Mouse (Mus musculus): ENCODE measurements around the gene Nxt2. TPM values are rescaled to one million over a fixed set of nuclear protein-coding genes. Genes with fewer than 3 reads are reported as not detected.
"Not testable (repeated sequence)": the region's sequence is repeated elsewhere in the genome, so short reads cannot be mapped to it uniquely, and the experiment has no call there.

Gene Nxt2
- polyA plus RNA-seq, 1 experiment from 2014 or later: 14.7 TPM

DNA sequence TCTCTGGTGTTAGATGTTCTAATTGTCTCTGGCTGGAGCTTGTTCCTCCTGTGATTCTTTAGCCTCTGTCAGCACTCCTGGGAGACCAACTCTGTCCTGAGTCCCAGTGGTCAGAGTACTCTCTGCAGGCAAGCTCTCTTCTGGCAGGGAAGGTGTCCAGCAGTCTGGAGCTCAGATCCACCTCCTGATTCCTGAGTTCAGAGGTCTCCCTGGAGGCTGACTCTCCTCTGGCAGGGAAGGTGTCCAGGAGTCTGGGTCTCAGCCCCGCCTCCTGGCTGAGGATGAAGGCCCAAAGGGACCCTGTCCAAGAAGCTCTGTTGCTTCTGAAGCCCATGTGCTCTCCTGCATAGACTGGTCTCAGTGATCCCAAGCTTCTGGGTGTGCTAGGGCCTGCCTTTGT is 9.6 kb downstream of the Nxt2 start:
- WGBS: 86% methylated on average over 1 of the region's 1 CpGs
- not testable (repeated sequence) for H3K36me3 ChIP-seq; H3K27me3 ChIP-seq; H3K4me3 ChIP-seq; H3K9ac ChIP-seq; ATAC-seq (ENCODE audit: low FRiP score); H3K27ac ChIP-seq; H3K9me3 ChIP-seq; H3K4me1 ChIP-seq (replicated peaks); H3K4me2 ChIP-seq

DNA sequence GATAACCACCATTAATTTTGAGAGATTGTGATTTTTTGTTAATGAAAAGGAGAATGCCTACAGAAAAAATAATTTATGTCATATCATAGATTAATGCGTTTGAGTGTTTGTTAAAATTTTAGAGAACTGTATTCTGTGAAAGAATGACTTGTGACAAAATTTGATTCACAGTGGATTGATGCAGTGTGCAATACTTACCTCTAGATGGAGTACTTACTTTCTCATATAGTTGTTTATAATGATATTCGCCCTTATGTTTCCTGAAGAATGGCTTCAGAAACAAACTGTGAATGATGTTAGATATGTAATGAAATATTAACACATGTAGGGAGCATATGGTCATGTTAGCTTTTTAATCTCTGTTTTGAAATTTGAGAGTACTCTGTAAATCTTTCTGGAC is 10.5 kb downstream of the Nxt2 start:
- no peaks in the 10 kb centered on the region for H3K9me3 ChIP-seq
- H3K27me3 ChIP-seq: no peaks in the 10 kb centered on the region
- H3K27ac ChIP-seq: no peak overlapping the region
- H3K4me2 ChIP-seq: no peak overlapping the region
- H3K4me1 ChIP-seq (replicated peaks): no peaks in the 10 kb centered on the region
- H3K4me3 ChIP-seq: no peak overlapping the region
- WGBS: 50% methylated on average over 2 of the region's 2 CpGs
- no peak for ATAC-seq (ENCODE audit: low FRiP score)
- H3K9ac ChIP-seq: no peak overlapping the region
- no peaks in the 10 kb centered on the region for H3K36me3 ChIP-seq

DNA sequence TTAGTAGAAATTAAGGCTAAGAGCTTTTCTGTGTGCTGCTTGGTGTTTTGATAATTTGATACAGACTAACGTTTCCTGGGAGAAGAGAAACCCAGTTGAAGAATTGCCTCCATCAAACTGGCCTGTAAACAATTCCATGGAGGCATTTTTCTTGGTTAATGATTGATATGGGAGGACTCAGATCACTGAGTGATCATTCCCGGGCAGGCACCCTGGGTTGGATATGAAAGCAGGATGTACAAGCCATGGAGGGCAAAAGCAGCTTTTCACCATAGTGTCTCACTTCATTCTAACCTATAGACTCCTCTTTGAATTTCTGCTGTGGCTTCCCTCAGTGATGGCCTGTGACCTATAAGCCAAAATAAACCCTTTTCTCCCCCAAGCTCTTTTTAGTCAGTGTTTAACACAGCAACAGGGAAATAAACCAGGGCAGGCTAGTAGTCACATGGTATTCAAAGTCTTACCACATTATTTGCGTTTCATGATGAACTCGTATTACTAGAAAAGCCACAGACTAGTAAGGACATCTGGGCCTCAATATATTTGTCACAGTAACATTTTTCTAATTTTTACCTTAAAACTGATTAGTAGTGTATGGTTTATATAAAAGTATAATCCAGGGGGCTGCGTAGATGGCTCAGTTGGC is 19.2 kb downstream of the Nxt2 start:
- no peak overlapping the region for H3K27ac ChIP-seq
- WGBS: 70% methylated on average over 5 of the region's 5 CpGs

DNA sequence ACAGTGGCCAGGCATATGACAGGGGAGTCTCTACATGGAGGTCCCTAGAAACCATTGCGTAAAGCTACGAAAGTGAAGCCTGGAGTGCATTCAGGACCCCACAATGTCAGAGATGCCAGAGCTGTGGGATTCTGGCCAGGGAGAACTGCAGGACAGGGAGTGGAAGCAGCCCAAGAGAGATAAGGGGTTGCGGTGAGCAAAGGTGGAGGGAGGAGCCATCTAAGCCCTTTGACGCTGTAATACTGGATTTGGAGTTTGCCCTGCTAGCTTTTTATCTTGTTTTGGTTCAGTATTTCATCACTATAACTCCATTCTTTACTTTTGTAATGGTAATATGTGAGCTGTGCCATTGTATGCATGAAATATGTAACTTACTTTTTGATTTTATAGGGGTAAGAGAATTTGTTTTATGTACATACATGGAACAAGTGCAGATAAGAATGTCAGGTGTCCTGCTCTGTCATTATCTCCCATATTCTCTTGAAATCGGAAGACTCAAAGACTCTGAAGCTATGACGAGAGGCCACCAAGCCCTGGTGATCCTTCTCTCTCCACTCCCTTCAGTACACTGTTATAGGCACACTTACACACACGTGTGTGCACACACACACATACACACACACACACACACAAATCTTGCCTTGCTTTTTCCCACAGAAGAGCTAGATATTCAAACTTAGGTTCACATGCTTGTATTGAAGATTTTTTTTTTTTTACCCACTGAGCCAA is 23.6 kb downstream of the Nxt2 start:
- no peaks in the 10 kb centered on the region for H3K4me1 ChIP-seq (replicated peaks)

More for the DNA sequence above, 19.2 kb downstream of the Nxt2 start:
- H3K36me3 ChIP-seq: no peaks in the 10 kb centered on the region
- no peaks in the 10 kb centered on the region for H3K4me1 ChIP-seq (replicated peaks)
- H3K9me3 ChIP-seq: no peaks in the 10 kb centered on the region
- H3K4me2 ChIP-seq: no peak overlapping the region
- H3K4me3 ChIP-seq: no peak overlapping the region
- no peak overlapping the region for H3K9ac ChIP-seq
- ATAC-seq (ENCODE audit: low FRiP score): no peak
- 0 out of 2 replicates have a peak, but pooled peaks cover 2% of the 10 kb centered on the region for H3K27me3 ChIP-seq

DNA sequence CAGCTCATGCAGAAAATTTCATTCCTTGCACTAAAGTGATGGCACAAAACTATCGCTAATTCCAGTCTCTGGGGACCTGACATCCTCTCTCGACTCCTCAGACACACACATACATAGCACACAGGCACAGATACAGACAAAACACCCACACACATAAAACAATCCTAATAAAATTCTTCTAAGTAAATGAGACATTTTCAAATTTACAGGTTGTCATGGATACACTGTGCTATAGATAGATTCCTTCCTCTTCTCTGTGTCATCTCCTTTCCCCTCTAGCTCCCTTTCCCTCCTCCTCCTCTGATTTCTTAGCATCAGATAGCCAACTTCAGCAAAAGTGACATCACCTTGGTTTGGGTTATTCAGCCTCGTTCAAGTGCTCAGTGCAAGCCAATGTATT is 49.5 kb downstream of the Nxt2 start:
- Histone ChIP-seq H3K27me3 (peaks cover 3% of the 10 kb centered on the region; the same call in 1 of the 2 replicates), H3K27ac (no peak overlapping the region), H3K4me2 (no peak overlapping the region), H3K4me1 (replicated peaks) (no peaks in the 10 kb centered on the region), H3K36me3 (no peaks in the 10 kb centered on the region), H3K9ac (no peak overlapping the region), H3K9me3 (no peaks in the 10 kb centered on the region), H3K4me3 (no peak overlapping the region)
- no peak for ATAC-seq (ENCODE audit: low FRiP score)
- WGBS: 79% methylated on average over 3 of the region's 3 CpGs

More for the DNA sequence above, 23.6 kb downstream of the Nxt2 start:
- H3K4me2 ChIP-seq: no peak overlapping the region
- no peak overlapping the region for H3K9ac ChIP-seq
- no peaks in the 10 kb centered on the region for H3K9me3 ChIP-seq
- no peaks in the 10 kb centered on the region for H3K36me3 ChIP-seq
- H3K27me3 ChIP-seq: 0 out of 2 replicates have a peak, but pooled peaks cover 2% of the 10 kb centered on the region
- no peak overlapping the region for H3K4me3 ChIP-seq
- no peak for ATAC-seq (ENCODE audit: low FRiP score)
- no peak overlapping the region for H3K27ac ChIP-seq
- 88% methylated on average over 7 of the region's 7 CpGs for WGBS

DNA sequence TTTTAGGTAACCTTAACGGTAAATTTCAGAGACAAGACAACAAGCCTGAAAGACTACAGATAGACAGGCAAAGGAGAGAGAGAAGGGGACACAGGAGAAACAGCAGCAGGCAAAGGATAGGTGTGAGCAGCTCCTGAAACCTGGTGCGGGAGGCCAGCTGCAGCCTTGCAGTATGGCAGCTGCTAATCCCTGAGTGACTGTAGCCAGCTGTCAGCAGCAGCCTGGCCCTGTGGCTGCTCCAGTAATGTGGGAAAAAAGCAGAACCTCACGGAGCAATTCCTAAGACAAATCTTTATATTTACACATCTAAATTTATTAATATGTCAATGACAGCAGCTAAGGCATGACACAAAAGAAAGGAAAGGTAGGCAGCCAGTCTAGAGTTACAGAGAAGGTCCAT is 50.0 kb downstream of the Nxt2 start:
- Histone ChIP-seq H3K36me3 (no peaks in the 10 kb centered on the region), H3K4me2 (no peak overlapping the region), H3K4me3 (no peak overlapping the region), H3K4me1 (replicated peaks) (no peaks in the 10 kb centered on the region), H3K9ac (no peak overlapping the region), H3K27me3 (peaks cover 3% of the 10 kb centered on the region; the same call in 1 of the 2 replicates), H3K27ac (no peak overlapping the region), H3K9me3 (no peaks in the 10 kb centered on the region)
- no peak for ATAC-seq (ENCODE audit: low FRiP score)
- 80% methylated on average over 3 of the region's 3 CpGs for WGBS

DNA sequence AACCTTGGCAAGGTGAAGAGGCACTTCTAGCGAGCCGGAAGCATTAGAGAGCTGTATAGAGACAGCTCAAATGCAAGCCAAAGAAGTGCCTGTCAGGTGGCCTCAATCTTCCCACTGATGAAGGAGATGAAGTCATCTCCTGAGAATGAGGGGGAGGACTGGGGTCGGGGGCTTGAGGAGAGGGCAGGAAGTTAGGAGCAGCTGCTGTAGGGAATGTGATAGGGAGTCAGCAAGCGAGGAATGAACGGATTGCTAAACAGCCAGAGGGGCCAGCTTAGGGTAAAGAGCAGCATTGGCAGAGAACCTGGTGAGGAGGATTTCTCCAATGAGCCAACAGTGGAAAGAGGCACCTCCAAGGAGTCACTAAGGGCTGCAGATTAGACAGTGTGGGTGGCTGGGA is 59.3 kb downstream of the Nxt2 start:
- ATAC-seq (ENCODE audit: low FRiP score): no peak

More for the DNA sequence above, 59.3 kb downstream of the Nxt2 start:
- Histone ChIP-seq H3K27me3 (0 out of 2 replicates have a peak, but pooled peaks cover 20% of the 10 kb centered on the region), H3K4me3 (no peak overlapping the region), H3K4me2 (no peak overlapping the region), H3K9me3 (no peaks in the 10 kb centered on the region), H3K4me1 (replicated peaks) (no peaks in the 10 kb centered on the region), H3K9ac (no peak overlapping the region), H3K36me3 (no peaks in the 10 kb centered on the region), H3K27ac (no peak overlapping the region)
- WGBS: 55% methylated on average over 5 of the region's 5 CpGs

Other genes starting within 250 kb of the Nxt2 start
- 0.08 and 0.17 TPM in 2 replicates for gene Gucy2f, start 29.8 kb upstream of the Nxt2 start, polyA plus RNA-seq (2015; fragmentation: Nextera tagmentation; extraction: Ambion mirVana)
- gene Kcne1l, start 79.5 kb downstream of the Nxt2 start, polyA plus RNA-seq (2015; fragmentation: Nextera tagmentation; extraction: Ambion mirVana): 30.5 and 33.9 TPM in 2 replicates
- 18.4 TPM in 2 replicates for gene Acsl4, start 163.8 kb downstream of the Nxt2 start, polyA plus RNA-seq (2015; fragmentation: Nextera tagmentation; extraction: Ambion mirVana)

All from hindbrain, embryonic 13.5 days (tissue).